Mouse (Mus musculus): Measurements from ENCODE around the gene Ccdc141. TPM values are rescaled to one million over a fixed set of nuclear protein-coding genes. Genes with fewer than 3 reads are reported as not detected.
A peak's percentile ranks its signal among the peaks of the same experiment; 100 is the strongest.

Ccdc141 gene
- total RNA-seq, 1 experiment = 3.3 TPM

DNA sequence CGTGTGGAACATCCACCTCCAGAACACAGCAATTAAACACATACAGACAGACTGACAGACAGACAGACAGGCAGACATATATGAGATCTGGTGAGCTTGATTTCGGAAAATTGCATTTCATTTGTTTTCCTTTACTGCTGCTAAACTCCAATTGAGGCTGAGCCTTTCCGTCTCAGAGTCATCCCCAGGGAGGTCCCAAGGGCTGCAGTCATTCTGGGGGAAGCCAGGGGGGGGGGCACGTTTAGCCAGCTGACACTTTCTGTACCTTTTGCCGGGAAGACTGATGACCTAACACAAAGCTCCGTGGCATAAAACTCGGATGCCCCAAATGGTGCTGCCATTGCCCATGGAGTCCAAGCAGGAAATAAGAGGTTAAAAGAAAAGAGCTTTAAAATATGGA, 5.0 kb upstream of the Ccdc141 start:
- peaks cover 8 to 10% of the 10 kb centered on the region in 2 experiments; a peak in 3 of 4 replicates for H3K4me1 ChIP-seq (ENCODE audit: control insufficient read depth in 2 of 2, insufficient read depth in 2 of 2, low read length in 2 of 2, poor library complexity in 1 of 2)
- H3K4me3 ChIP-seq (ENCODE audit: insufficient read depth in 1 of 2, low read depth in 1 of 2, low read length in 2 of 2, poor library complexity in 1 of 2, severe bottlenecking in 1 of 2) = no peak overlapping the region
- TF ChIP-seq MAFK (IDR thresholded peaks at IDR 0.05; ENCODE audit: insufficient read depth, low read depth, low read length) (no peak), ZNF384 (IDR thresholded peaks at IDR 0.05; ENCODE audit: low read depth, low read length) (no peak), CHD2 (IDR thresholded peaks at IDR 0.05; ENCODE audit: low read depth, low read length) (no peak)
- in situ Hi-C loops (cut with MboI; ENCODE audit: low sequenced_read_pairs in 2 of 2, unreplicated experiment in 2 of 2) = no loop called here
- DNase-seq (ENCODE audit: low read depth, low spot score) = no peak
- H3K9me3 ChIP-seq (ENCODE audit: control insufficient read depth, insufficient read depth, low read depth, low read length) = no peaks in the 10 kb centered on the region
- H3K27ac ChIP-seq (ENCODE audit: insufficient read depth, low read depth, low read length, poor library complexity, severe bottlenecking) = no peak overlapping the region
- H3K9ac ChIP-seq (ENCODE audit: insufficient read depth, low read depth, low read length, poor library complexity, severe bottlenecking) = no peak overlapping the region
- no peaks in the 10 kb centered on the region for H3K36me3 ChIP-seq (ENCODE audit: control insufficient read depth, insufficient read depth, low read length, poor library complexity, severe bottlenecking)

DNA sequence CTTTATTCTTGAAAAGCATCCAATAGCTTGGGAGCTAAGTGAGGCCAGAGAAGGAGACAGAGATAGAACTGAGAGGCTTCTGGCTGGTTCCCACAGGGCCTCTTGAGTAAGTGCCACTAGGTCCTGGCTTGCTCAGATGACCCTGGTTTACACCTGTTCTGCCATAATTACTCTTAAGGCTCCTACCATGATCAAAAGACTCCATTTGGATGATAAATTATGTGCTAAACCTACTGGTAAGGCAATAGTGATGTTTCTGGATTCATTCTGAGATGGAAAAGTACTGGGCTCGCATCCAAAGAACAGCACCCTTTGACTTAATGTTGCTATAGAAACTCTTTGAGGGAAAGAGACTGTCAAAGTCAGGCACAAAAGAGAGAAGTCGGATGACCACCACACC, 3.9 kb upstream of the Ccdc141 start:
- DNase-seq (ENCODE audit: low read depth, low spot score) = no peak
- no peaks in the 10 kb centered on the region for H3K9me3 ChIP-seq (ENCODE audit: control insufficient read depth, insufficient read depth, low read depth, low read length)
- H3K27ac ChIP-seq (ENCODE audit: insufficient read depth, low read depth, low read length, poor library complexity, severe bottlenecking) = no peak overlapping the region
- in situ Hi-C loops (cut with MboI; ENCODE audit: low sequenced_read_pairs in 2 of 2, unreplicated experiment in 2 of 2) = no loop called here
- H3K9ac ChIP-seq (ENCODE audit: insufficient read depth, low read depth, low read length, poor library complexity, severe bottlenecking) = no peak overlapping the region
- H3K4me3 ChIP-seq (ENCODE audit: insufficient read depth in 1 of 2, low read depth in 1 of 2, low read length in 2 of 2, poor library complexity in 1 of 2, severe bottlenecking in 1 of 2) = no peak overlapping the region
- H3K36me3 ChIP-seq (ENCODE audit: control insufficient read depth, insufficient read depth, low read length, poor library complexity, severe bottlenecking) = no peaks in the 10 kb centered on the region
- TF ChIP-seq CHD2 (IDR thresholded peaks at IDR 0.05; ENCODE audit: low read depth, low read length) (no peak), MAFK (IDR thresholded peaks at IDR 0.05; ENCODE audit: insufficient read depth, low read depth, low read length) (no peak), ZNF384 (IDR thresholded peaks at IDR 0.05; ENCODE audit: low read depth, low read length) (no peak), HCFC1 (IDR thresholded peaks at IDR 0.05; ENCODE audit: borderline replicate concordance, insufficient read depth, low read length) (no peak), ZC3H11A (IDR thresholded peaks at IDR 0.05; ENCODE audit: borderline replicate concordance, low read depth, low read length) (no peak)
- peaks cover 10 to 11% of the 10 kb centered on the region in 2 experiments; a peak in 3 of 4 replicates for H3K4me1 ChIP-seq (ENCODE audit: control insufficient read depth in 2 of 2, insufficient read depth in 2 of 2, low read length in 2 of 2, poor library complexity in 1 of 2)

GRCm38 (mm10) chr2:77173821-77174220, 3.4 kb upstream of the Ccdc141 start:
- in situ Hi-C loops (cut with MboI; ENCODE audit: low sequenced_read_pairs in 2 of 2, unreplicated experiment in 2 of 2) = no loop called here
- DNase-seq (ENCODE audit: low read depth, low spot score) = no peak
- Histone ChIP-seq H3K9ac (ENCODE audit: insufficient read depth, low read depth, low read length, poor library complexity, severe bottlenecking) (no peak overlapping the region), H3K36me3 (ENCODE audit: control insufficient read depth, insufficient read depth, low read length, poor library complexity, severe bottlenecking) (no peaks in the 10 kb centered on the region), H3K9me3 (ENCODE audit: control insufficient read depth, insufficient read depth, low read depth, low read length) (no peaks in the 10 kb centered on the region), H3K4me3 (ENCODE audit: insufficient read depth in 1 of 2, low read depth in 1 of 2, low read length in 2 of 2, poor library complexity in 1 of 2, severe bottlenecking in 1 of 2) (no peak overlapping the region), H3K4me1 (ENCODE audit: control insufficient read depth in 2 of 2, insufficient read depth in 2 of 2, low read length in 2 of 2, poor library complexity in 1 of 2) (peaks cover 10 to 13% of the 10 kb centered on the region in 2 experiments; a peak in 3 of 4 replicates), H3K27ac (ENCODE audit: insufficient read depth, low read depth, low read length, poor library complexity, severe bottlenecking) (no peak overlapping the region)
- TF ChIP-seq MAFK (IDR thresholded peaks at IDR 0.05; ENCODE audit: insufficient read depth, low read depth, low read length) (no peak), HCFC1 (IDR thresholded peaks at IDR 0.05; ENCODE audit: borderline replicate concordance, insufficient read depth, low read length) (no peak), CHD2 (IDR thresholded peaks at IDR 0.05; ENCODE audit: low read depth, low read length) (no peak)

DNA sequence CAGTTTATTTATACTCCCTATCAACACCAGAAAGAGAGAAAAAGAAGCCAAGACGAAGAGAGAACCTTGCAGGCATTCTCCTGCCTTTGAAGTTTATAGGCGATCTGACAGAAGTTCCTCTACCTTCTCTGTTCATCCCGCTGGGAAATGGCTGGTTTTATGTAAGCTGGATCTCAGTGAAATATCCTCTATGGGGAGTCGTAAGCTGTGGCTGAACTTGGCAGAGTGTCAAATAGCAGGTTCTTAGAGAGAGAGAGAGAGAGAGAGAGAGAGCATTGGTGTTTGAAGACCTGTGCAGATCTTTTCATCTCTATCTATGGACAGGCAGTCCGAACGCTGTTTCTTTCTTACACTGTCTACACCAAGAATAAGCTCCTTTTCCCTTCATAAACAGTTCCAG, 2.9 kb upstream of the Ccdc141 start:
- Histone ChIP-seq H3K9ac (ENCODE audit: insufficient read depth, low read depth, low read length, poor library complexity, severe bottlenecking) (no peak overlapping the region), H3K27ac (ENCODE audit: insufficient read depth, low read depth, low read length, poor library complexity, severe bottlenecking) (no peak overlapping the region), H3K4me3 (ENCODE audit: insufficient read depth in 1 of 2, low read depth in 1 of 2, low read length in 2 of 2, poor library complexity in 1 of 2, severe bottlenecking in 1 of 2) (no peak overlapping the region), H3K9me3 (ENCODE audit: control insufficient read depth, insufficient read depth, low read depth, low read length) (no peaks in the 10 kb centered on the region), H3K36me3 (ENCODE audit: control insufficient read depth, insufficient read depth, low read length, poor library complexity, severe bottlenecking) (no peaks in the 10 kb centered on the region), H3K4me1 (ENCODE audit: control insufficient read depth in 2 of 2, insufficient read depth in 2 of 2, low read length in 2 of 2, poor library complexity in 1 of 2) (peaks cover 10 to 13% of the 10 kb centered on the region in 2 experiments; a peak in 3 of 4 replicates)
- in situ Hi-C loops (cut with MboI; ENCODE audit: low sequenced_read_pairs in 2 of 2, unreplicated experiment in 2 of 2) = no loop called here
- DNase-seq (ENCODE audit: low read depth, low spot score) = no peak
- TF ChIP-seq ZC3H11A (IDR thresholded peaks at IDR 0.05; ENCODE audit: borderline replicate concordance, low read depth, low read length) = no peak
- TF ChIP-seq HCFC1 (IDR thresholded peaks at IDR 0.05; ENCODE audit: borderline replicate concordance, insufficient read depth, low read length) = no peak
- no peak for TF ChIP-seq ZNF384 (IDR thresholded peaks at IDR 0.05; ENCODE audit: low read depth, low read length)
- TF ChIP-seq MAFK (IDR thresholded peaks at IDR 0.05; ENCODE audit: insufficient read depth, low read depth, low read length) = no peak
- no peak for TF ChIP-seq CHD2 (IDR thresholded peaks at IDR 0.05; ENCODE audit: low read depth, low read length)

DNA sequence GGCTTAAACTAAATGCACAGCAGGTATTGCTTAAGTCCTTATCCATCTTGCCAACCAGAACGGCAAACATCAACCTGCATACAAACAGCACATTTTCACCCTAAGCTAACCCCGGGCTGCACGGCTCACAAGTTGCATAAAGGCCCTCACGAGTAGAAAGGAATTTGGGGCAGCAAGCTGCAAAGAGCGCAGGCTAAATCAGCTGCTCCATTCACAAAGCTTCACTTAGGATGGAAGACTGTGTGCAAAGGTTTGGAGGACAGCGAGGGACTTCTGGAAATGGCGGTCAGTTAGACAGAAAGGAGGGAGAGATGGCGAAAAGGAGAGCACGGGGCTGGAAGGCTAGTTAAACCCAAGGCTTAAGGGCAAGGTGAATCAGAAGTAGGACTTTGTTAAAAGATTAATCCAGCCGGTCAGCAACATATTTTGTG, 1.8 kb upstream of the Ccdc141 start:
- in situ Hi-C loops (cut with MboI; ENCODE audit: low sequenced_read_pairs in 2 of 2, unreplicated experiment in 2 of 2) = no loop called here
- Histone ChIP-seq H3K36me3 (ENCODE audit: control insufficient read depth, insufficient read depth, low read length, poor library complexity, severe bottlenecking) (no peaks in the 10 kb centered on the region), H3K4me3 (ENCODE audit: insufficient read depth in 1 of 2, low read depth in 1 of 2, low read length in 2 of 2, poor library complexity in 1 of 2, severe bottlenecking in 1 of 2) (peak overlapping the region in 1 of 2 experiments; percentile 53; a peak in 1 of 4 replicates), H3K4me1 (ENCODE audit: control insufficient read depth in 2 of 2, insufficient read depth in 2 of 2, low read length in 2 of 2, poor library complexity in 1 of 2) (peaks cover 12 to 14% of the 10 kb centered on the region in 2 experiments), H3K9me3 (ENCODE audit: control insufficient read depth, insufficient read depth, low read depth, low read length) (no peaks in the 10 kb centered on the region), H3K27ac (ENCODE audit: insufficient read depth, low read depth, low read length, poor library complexity, severe bottlenecking) (no peak overlapping the region), H3K9ac (ENCODE audit: insufficient read depth, low read depth, low read length, poor library complexity, severe bottlenecking) (no peak overlapping the region)
- TF ChIP-seq MAFK (IDR thresholded peaks at IDR 0.05; ENCODE audit: insufficient read depth, low read depth, low read length) (no peak), CHD2 (IDR thresholded peaks at IDR 0.05; ENCODE audit: low read depth, low read length) (no peak), HCFC1 (IDR thresholded peaks at IDR 0.05; ENCODE audit: borderline replicate concordance, insufficient read depth, low read length) (no peak), ZC3H11A (IDR thresholded peaks at IDR 0.05; ENCODE audit: borderline replicate concordance, low read depth, low read length) (no peak), ZNF384 (IDR thresholded peaks at IDR 0.05; ENCODE audit: low read depth, low read length) (no peak)
- DNase-seq (ENCODE audit: low read depth, low spot score) = no peak

All from ES-E14 (cell line).